Mouse (Mus musculus): ENCODE data around the gene Elovl7.

Gene Elovl7

DNA sequence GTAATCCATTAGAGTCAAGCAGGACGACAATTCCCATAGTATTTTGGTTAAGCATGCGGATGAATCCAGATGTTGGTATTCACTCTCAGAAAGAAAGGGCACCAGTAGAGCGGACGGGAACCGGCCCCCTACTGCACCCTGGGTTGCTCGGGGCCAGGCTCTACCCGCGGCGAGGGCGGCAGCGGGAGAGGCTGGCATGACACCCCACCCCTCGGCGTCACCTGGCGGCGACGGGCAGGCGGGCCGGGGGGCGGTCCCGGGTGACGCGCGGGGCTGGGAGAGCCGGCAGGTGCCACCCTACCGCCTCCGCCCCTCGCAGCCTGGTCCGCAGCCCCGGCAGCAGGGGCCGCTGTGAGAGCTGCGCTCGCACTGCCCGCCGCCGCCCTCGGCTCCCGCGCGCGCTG is at the start of gene Elovl7:
Gene Elovl7 (plus strand): TSS at position 324 of the 404 bp plus-strand sequence.
- DNase-seq (ENCODE audit: low read depth): no peak

- DNase-seq (ENCODE audit: low read depth): no peak
Observed at GRCm38 (mm10) chr13:108164621-108165020, 49.6 kb upstream of the Elovl7 start.

DNA sequence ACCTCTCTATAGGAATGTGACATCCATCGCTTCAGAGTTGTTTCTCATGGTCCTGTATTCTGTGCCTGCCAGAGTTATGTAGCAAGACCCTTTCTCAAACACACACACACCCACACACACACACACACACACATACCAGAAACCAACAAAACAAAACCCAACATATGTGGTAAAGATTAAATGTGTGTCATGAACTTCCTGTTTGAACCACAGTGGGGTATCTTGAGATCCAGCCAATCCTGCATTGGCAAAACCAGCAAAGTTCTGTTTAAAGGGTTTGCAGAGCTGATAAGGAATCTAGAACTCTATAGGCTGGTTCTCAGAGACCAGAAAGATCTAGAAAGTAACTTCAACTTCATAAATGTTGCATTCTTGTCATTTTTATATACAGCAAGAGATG is 44.2 kb upstream of the Elovl7 start:
- DNase-seq (ENCODE audit: low read depth): no peak

GRCm38 (mm10) chr13:108170511-108170910 is 43.7 kb upstream of the Elovl7 start:
- no peak for DNase-seq (ENCODE audit: low read depth)

GRCm38 (mm10) chr13:108179618-108180017 is 34.6 kb upstream of the Elovl7 start:
- no peak for DNase-seq (ENCODE audit: low read depth)

- no peak for DNase-seq (ENCODE audit: low read depth)
Observed at GRCm38 (mm10) chr13:108180821-108181220, 33.4 kb upstream of the Elovl7 start.

DNA sequence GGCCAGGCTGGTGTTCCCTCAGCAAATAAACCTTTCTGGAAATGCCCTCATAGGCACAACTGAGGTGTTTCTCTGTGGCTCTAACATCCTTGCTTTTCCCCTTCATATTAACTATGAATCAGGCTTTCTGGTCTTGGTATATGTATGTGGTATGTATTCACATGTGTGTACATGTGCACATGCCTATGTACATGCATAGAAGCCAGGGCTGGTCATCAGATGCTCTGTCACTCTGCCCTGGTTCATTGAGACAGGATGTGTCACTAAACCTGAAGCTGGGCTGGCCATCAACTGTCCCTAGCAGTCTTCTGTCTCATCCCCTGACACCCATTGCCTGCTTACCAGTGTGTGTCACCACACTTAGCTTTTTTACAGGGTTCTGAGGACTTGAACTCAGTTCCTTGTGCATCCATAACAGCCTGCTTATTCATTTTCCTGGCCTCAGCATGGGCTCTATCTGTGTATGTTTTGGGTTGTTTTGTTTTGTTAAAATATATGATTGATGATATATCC is 29.4 kb upstream of the Elovl7 start:
- DNase-seq (ENCODE audit: low read depth): no peak

DNA sequence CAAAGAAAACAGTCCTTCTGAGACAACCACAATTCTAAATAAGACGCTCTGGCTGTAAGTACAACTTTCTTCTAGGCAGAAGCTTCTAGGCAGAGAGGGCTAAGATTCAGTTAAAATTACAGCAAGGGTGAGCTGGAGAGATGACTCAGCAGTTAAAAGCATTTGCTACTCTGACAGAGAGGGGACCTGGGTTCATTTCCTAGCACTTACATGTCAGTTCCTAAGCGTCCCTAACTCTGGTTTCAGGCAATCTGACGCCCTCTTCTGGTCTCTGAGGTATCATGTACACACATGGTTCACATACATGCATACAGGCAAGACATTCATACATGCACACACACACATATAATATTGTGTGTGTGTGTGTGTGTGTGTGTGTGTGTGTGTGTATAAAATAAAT is 28.7 kb upstream of the Elovl7 start:
- no peak for DNase-seq (ENCODE audit: low read depth)

GRCm38 (mm10) chr13:108187994-108188393 is 26.2 kb upstream of the Elovl7 start:
- DNase-seq (ENCODE audit: low read depth): no peak

- DNase-seq (ENCODE audit: low read depth): peak; percentile 42
Observed at GRCm38 (mm10) chr13:108191074-108191720, 23.0 kb upstream of the Elovl7 start.

- no peak for DNase-seq (ENCODE audit: low read depth)
Observed at GRCm38 (mm10) chr13:108195474-108195873, 18.7 kb upstream of the Elovl7 start.

GRCm38 (mm10) chr13:108204857-108205256 is 9.3 kb upstream of the Elovl7 start:
- no peak for DNase-seq (ENCODE audit: low read depth)

GRCm38 (mm10) chr13:108207447-108207846 is 6.8 kb upstream of the Elovl7 start:
- DNase-seq (ENCODE audit: low read depth): no peak

GRCm38 (mm10) chr13:108208090-108208489 is 6.1 kb upstream of the Elovl7 start:
- DNase-seq (ENCODE audit: low read depth): no peak

DNA sequence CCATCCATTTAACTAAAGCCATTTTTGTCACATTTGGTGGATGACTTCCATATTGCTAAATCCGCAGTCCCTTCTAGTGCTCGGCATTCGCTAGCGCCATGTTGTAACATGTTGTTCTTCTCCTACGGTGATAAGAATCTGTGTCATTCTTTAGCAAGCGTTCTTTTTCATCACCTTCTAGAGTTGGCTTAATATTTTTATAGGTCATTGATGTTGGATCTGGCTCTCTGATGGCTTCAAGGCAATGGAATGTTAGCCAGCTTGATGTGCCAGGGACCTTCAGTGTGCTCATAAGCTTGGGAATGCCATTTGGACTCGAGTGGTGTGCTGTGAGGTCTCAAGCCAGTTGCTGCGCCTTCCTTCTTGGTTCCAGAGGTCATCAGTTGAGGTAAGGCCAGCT is 3.2 kb upstream of the Elovl7 start:
- no peak for DNase-seq (ENCODE audit: low read depth)

DNA sequence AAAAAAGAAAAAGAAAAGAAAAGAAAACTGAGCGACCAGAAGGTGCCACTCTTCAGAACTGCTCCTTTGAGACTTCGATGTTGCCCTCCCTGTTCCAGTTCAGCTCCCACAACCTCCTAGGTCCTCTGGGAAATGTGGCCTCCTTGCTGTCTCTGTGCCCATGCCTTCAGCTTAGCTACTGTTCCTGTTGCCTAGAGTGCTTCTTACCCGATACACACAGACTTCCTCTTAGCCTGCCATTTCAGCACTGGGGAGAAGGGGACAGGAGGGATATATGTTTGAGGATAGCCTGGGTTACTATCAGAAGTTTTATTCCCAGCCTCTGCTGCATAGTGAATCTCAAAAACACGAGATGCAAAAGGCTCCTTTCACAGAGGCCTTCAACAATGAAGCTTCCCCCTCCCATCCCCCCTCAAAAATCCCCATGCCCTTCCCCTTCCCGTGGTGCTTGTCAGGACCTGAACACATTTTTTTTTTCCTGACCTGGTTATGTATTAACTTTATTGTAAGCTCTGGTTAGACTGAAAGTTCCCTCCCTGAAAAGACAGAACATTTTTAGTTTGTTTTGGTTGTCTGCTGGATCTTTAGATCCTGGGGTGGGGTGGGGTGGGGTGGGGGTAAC is 1.7 kb upstream of the Elovl7 start:
- no peak for DNase-seq (ENCODE audit: low read depth)

GRCm38 (mm10) chr13:108214485-108215107 is 392 bp downstream of the Elovl7 start:
- DNase-seq (ENCODE audit: low read depth): no peak

DNA sequence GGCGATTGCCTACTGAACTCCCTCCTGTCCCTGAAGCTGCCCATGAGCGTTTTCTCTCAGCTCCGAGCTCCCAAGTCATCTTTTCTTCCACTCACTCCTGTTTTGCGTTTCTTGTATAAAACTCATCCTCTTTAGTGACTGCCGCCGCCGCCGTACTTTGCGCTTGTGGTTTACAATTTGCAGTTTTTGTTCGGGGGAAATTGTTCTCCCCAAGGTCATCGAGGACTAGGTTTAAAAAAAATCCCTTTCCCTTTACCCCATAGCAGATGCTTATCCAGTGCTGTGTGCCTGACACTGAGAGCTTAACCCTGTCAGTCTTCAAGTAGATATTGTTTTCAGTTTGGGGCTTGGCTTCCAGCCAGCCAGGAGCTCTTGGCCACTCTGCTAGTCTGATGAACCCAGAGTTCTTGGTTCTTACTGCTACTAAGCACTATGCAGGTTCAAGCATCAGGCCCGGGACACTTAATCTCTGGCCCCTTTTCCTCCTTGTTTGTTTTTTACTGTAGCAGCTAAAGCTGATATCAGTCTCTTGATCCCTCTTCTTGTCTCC is 1.1 kb downstream of the Elovl7 start:
- DNase-seq (ENCODE audit: low read depth): no peak

GRCm38 (mm10) chr13:108219773-108220172 is 5.6 kb downstream of the Elovl7 start:
- DNase-seq (ENCODE audit: low read depth): no peak

GRCm38 (mm10) chr13:108229191-108229590 is 15.0 kb downstream of the Elovl7 start:
- peak; percentile 59 for DNase-seq (ENCODE audit: low read depth)

DNA sequence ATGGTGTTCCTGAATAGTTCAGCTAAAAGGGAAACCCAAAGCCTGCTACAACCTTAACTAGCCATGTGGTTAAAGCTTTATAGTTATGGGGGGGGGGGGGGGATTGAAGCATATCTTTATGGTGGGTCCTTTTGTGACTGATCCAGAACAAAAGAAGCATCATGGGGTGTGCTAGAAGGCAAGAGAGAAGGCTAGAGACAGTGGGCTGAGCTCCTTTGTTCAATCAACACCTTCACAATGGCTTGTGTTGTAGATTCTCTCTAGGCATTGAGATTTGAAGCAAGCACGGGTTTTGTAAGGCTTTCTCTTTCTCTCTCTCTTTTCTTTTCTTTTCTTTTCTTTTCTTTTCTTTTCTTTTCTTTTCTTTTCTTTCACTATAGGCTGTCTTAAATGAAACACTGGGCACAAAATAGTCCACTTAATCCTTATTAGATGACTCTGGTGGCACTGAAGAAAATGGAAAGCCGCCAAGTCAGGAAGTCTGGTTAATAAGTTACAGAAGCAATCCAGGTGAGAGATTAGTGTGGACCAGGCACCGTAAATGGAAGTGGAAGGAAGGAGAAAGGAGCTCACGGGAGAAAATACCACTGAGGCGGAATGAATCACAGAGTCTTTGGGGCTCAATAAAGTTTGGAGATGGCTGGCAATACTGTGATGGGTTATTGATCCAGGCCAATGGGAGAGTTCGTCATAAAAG is 15.6 kb downstream of the Elovl7 start:
- no peak for DNase-seq (ENCODE audit: low read depth)

DNA sequence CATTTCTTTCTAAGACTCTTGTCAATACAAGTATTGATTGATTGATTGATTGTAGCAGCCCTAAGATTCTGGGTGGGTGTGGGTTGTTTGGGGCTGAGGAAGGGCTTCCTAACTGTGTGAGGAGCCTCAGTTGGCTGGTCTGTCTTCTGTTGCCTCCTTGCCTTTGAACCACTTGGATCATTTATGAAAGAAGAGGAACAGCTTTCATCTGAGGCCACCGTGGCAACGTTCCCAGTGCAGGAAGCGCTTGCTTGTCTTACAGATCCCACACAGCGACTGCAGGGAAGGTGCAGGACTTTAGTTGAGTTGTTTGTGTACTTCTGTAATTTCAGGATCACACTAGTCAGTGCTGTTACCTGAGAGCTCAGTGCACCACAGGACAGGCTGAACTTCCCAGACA is 25.8 kb downstream of the Elovl7 start:
- no peak for DNase-seq (ENCODE audit: low read depth)
